Mouse (Mus musculus): ENCODE data around the gene Zfp865. TPM values are rescaled to one million over a fixed set of nuclear protein-coding genes. Genes with fewer than 3 reads are reported as not detected.
"Not testable (repeated sequence)": the region's sequence is repeated elsewhere in the genome, so short reads cannot be mapped to it uniquely, and the experiment has no call there.

Gene Zfp865
- total RNA-seq, 2 experiments from 2014 or later, result 2.2 to 2.3 TPM

GRCm38 (mm10) chr7:5014251-5015117, 5.7 kb upstream of the Zfp865 start, which contains the start of the genes Zfp524 and Fiz1:
TSS of gene Zfp524 (plus strand) at chr7:5014415.
TSS of gene Fiz1 (minus strand) at chr7:5014697.
- ATAC-seq (replicated peaks; ENCODE audit: low FRiP score, poor library complexity, severe bottlenecking), result peak; percentile 79

GRCm38 (mm10) chr7:5015118-5016001, 4.8 kb upstream of the Zfp865 start, which contains the start of gene Gm44973:
TSS of gene Gm44973 (plus strand) at chr7:5015496.
- peak; percentile 84 for ATAC-seq (replicated peaks; ENCODE audit: low FRiP score, poor library complexity, severe bottlenecking)

DNA sequence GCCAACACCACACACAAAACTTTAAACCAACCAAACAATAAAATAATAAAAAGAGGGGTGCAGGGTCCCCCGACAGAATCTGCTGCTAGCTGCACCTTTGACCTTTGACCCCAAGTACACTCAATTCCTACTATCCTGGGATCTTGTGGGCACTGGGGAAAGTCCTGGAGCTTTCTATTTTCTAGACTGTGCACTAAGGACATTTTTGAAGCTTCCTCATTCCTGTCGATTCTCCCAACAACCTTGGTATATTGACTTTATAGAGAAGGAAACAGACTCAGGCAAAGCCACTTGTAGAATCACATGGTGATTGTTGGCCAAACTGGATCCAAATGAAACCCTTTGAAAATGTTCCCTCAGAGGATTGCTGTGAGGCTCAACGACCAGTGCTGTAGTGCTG, 4.1 kb upstream of the Zfp865 start:
- ATAC-seq (replicated peaks; ENCODE audit: low FRiP score, poor library complexity, severe bottlenecking), result no peak

DNA sequence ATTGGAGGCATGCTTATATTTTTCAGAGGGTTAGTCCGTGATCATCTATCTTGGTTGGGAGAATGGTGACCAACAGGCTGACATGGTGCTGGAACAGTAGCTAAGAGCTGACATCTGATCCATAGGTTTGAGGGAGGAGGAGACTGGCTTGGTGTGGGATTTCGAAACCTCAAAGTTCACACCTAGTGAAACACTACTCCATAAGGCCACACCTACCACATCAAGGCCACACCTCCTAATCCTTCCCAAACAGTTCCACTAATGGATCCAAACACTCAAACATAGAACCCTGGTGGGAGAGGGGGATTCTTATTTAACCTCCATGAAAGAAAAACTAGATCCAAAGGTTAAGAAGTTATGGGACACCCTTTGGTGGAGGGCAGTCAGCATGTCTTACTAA, 3.3 kb upstream of the Zfp865 start:
- ATAC-seq (replicated peaks; ENCODE audit: low FRiP score, poor library complexity, severe bottlenecking), result no peak

DNA sequence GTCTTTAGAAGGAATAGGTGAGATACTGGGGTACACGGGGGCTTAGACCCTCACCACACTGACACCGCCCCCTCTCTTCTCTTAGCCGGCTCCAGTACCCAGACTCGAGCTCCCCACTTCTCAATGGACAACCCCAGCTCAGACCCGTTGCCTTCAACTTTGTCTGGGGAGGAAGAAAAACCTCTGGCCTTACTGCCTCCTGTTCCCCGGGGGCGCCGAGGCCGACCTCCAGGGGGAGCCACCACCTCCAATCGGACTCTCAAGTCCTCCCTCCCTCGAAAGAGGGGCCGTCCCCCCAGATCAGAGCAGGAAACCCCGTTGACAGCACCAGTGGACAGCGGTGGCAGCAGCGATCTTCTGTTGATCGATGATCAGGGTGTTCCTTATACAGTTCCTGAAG, 2.8 kb upstream of the Zfp865 start:
- no peak for ATAC-seq (replicated peaks; ENCODE audit: low FRiP score, poor library complexity, severe bottlenecking)

GRCm38 (mm10) chr7:5017931-5018330, 2.2 kb upstream of the Zfp865 start:
- ATAC-seq (replicated peaks; ENCODE audit: low FRiP score, poor library complexity, severe bottlenecking), result no peak

- not testable (repeated sequence) for ATAC-seq (replicated peaks; ENCODE audit: low FRiP score, poor library complexity, severe bottlenecking)
Measured at GRCm38 (mm10) chr7:5019576-5019975, 600 bp upstream of the Zfp865 start.

DNA sequence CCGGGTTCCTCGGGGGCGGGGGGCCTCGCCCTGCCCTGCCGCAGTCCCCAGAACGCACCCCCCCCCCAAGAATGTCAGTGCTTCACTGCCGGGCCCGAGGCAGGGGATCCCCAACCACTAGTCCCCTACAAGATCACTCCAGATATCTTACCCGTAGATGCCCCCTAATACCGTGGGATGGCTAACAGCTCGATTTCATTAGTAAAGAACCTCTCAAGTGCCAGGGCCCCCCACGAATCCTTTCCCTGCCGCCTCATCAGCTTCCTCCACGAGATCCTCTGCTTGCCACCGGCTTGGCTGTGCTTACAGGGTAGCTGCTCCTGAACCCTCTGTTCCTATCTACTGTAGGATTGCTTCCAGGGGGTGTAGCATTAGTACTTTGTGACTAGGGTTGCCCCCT, 509 bp downstream of the Zfp865 start:
- ATAC-seq (replicated peaks; ENCODE audit: low FRiP score, poor library complexity, severe bottlenecking), result no peak

GRCm38 (mm10) chr7:5021197-5021596, 1.0 kb downstream of the Zfp865 start:
- ATAC-seq (replicated peaks; ENCODE audit: low FRiP score, poor library complexity, severe bottlenecking), result no peak

DNA sequence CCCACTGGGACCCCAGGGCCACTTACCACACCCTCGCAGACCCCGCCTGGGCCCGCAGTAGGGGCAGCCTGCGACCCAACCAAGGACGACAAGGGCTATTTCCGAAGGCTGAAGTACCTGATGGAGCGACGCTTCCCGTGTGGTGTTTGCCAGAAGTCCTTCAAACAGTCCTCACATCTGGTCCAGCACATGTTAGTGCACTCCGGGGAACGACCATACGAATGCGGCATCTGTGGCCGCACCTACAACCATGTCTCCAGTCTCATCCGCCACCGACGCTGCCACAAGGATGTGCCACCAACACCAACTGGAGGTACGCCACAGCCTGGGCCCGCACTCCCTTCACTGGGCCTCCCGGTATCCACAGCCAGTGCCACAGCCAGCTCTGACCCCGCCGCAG, 9.4 kb downstream of the Zfp865 start:
- ATAC-seq (replicated peaks; ENCODE audit: low FRiP score, poor library complexity, severe bottlenecking), result no peak

- no peak for ATAC-seq (replicated peaks; ENCODE audit: low FRiP score, poor library complexity, severe bottlenecking)
Measured at GRCm38 (mm10) chr7:5029946-5030345, 9.8 kb downstream of the Zfp865 start.

- no peak for ATAC-seq (replicated peaks; ENCODE audit: low FRiP score, poor library complexity, severe bottlenecking)
Measured at GRCm38 (mm10) chr7:5030554-5031275, 10.5 kb downstream of the Zfp865 start.

- no peak for ATAC-seq (replicated peaks; ENCODE audit: low FRiP score, poor library complexity, severe bottlenecking)
Measured at GRCm38 (mm10) chr7:5031496-5031895, 11.3 kb downstream of the Zfp865 start.

DNA sequence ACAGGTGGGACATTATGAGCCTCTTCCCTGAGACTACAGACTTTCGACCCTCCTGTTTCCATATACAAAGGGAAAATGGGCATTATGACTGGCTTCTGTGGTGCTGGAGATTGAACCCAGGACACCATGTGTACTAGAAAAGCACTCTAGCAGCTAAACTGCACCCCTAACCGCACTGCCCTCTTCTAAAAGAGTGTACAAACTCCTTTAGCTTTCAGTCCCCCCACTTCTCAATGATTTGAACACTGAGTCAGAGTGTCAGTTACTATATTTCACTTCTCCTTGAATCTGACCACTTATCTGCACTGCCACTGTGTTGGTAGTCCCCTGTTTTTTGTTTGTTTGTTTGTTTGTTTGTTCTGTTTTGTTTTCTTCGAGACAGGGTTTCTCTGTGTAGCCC, 13.6 kb downstream of the Zfp865 start, which contains the start of gene 4632433K11Rik:
TSS of gene 4632433K11Rik (plus strand) at position 301 of the 400 bp plus-strand sequence.
- no peak for ATAC-seq (replicated peaks; ENCODE audit: low FRiP score, poor library complexity, severe bottlenecking)

- no peak for ATAC-seq (replicated peaks; ENCODE audit: low FRiP score, poor library complexity, severe bottlenecking)
Measured at GRCm38 (mm10) chr7:5035628-5036027, 15.5 kb downstream of the Zfp865 start.

DNA sequence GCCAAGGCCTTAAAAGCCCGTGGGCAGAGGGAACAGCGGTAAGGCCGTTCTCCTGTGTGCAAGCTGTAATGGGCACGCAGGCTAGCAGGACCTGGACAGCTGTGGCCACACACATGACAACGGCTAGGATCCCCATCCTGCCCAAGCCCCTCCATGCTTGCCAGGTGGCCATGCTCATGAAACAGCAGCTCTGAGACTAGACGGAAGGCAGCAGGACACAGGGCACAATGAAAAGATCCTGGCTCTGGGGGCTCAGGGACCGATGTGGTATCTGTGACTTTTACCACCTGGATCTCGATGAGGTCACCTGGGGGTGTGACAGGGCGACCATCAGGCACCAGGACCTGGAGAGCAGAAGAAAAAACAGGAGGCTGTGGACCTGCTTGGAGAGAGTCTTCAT, 16.0 kb downstream of the Zfp865 start:
- ATAC-seq (replicated peaks; ENCODE audit: low FRiP score, poor library complexity, severe bottlenecking), result no peak

DNA sequence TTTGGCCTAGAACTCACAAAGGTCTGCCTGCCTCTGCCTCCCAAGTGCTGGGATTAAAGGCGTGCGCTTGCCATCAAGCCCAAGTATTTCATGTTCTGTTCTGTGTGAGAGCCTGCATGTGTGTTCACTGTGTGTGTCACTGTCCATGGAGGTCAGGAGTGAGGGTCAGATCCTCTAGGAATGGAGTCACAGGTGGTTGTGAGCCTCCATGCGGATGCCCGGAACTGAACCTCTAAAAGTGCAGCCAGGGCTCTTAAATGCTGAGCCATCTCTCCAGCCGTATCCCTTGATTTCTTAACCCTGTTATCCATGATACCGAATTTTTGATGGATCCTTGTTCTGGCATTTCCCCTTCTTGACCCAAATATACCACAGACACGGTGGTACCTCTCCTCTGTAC, 16.9 kb downstream of the Zfp865 start:
- no peak for ATAC-seq (replicated peaks; ENCODE audit: low FRiP score, poor library complexity, severe bottlenecking)

- no peak for ATAC-seq (replicated peaks; ENCODE audit: low FRiP score, poor library complexity, severe bottlenecking)
Measured at GRCm38 (mm10) chr7:5037467-5037866, 17.3 kb downstream of the Zfp865 start.

DNA sequence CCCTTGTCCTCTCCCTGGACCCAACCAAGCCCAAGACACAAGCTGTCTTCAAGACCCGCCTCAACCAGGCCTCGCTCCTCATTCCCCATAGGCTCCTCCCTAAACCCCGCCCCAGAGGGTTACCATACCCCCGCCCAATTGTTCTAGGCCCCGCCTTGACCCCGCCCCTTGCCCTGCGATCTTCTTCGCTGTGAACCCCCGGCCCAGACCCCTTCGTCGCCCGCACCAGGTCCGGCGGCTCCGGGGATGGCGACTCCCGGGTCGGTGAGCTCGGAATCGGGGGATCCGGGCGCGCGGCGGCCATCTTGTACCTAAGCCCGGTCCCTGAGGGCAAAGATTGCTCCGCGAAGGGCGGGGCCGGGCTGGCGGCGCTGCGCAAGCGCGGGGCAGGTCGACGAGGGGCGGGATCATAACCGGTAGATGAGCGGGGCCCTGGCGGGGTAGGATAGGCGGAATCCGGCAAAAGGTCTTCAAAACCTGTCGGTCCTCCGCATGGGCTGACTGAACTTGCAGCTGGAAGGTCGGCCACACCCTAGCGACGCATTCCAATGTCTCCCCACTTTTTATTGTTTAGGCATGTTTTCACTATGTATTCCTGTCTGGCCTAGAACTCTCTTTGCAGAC, 18.0 kb downstream of the Zfp865 start, which contains the start of gene Zfp784:
TSS of gene Zfp784 (minus strand) at position 338 of the 624 bp plus-strand sequence.
- peak; percentile 99 for ATAC-seq (replicated peaks; ENCODE audit: low FRiP score, poor library complexity, severe bottlenecking)

Data from erythroblast, adult 5-6 weeks (primary cell).